Mouse (Mus musculus): Measurements from ENCODE around the gene Gm4756. TPM values are rescaled to one million over a fixed set of nuclear protein-coding genes. Genes with fewer than 3 reads are reported as not detected.
"Not testable (repeated sequence)": the region's sequence is repeated elsewhere in the genome, so short reads cannot be mapped to it uniquely, and the experiment has no call there.

The Gm4756 gene
- polyA plus RNA-seq, 1 experiment from 2014 or later: not detected

DNA sequence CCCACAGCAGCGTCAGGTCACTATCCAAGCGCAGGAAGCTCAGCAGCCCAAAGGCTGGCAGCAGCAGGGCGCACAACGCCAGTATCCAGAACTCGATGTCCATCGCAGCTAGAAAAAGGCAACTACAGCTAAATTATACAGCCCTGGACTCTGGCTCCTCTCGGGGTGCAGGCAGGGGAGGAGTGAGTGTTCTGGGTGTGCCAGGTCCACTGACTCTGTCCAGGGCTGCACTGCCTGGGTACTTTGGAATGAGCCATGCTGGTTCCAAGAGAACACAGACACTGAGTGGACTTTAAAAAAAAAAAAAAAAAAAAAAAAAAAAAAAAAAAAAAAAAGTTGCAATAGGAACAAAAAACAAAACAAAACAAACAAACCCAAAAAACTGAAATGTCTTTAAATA, 20.7 kb downstream of the Gm4756 start:
- no peak overlapping the region for H3K27ac ChIP-seq

DNA sequence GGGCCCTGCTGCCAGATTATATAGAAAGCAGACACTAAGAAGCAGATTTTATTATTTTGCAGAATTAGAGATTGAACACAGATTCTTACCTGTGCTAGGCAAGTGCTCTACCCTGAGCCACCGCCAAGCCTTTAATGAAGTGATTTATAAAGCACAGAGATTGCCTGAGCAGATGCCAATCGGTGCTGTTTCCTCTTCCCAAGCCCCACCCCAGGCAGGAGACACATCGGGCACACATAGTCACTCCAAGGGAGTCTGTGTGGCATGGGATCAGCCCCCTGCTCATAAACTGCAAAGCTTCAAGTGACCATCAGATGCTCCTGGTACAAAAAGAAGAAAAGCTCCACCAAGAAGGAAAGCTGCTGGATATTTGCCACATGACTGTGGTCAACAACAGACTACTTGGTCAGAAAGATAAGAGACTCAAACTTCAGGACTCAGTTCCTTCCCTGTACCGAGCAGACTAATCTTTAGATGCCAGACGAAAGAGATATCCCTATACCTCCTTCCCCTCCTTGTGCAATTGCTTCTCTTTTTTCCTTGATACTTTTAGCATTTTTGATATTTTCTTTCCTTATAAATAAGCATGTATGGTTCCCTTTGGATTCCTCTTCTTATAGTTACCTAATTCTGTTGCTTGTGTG, 26.5 kb downstream of the Gm4756 start:
- no peak overlapping the region for H3K4me2 ChIP-seq
- H3K4me3 ChIP-seq: no peak overlapping the region
- H3K9ac ChIP-seq: no peak overlapping the region
- no peaks in the 10 kb centered on the region for H3K27me3 ChIP-seq
- no peak for ATAC-seq
- no peaks in the 10 kb centered on the region for H3K9me3 ChIP-seq (replicated peaks)
- H3K27ac ChIP-seq: no peak overlapping the region
- no peaks in the 10 kb centered on the region for H3K36me3 ChIP-seq (ENCODE audit: poor library complexity, severe bottlenecking)
- no peaks in the 10 kb centered on the region for H3K4me1 ChIP-seq
- 86% methylated on average over 5 of the region's 5 CpGs for WGBS

More for the DNA sequence above, 20.7 kb downstream of the Gm4756 start:
- 96% methylated on average over 7 of the region's 7 CpGs for WGBS
- no peak for ATAC-seq
- no peaks in the 10 kb centered on the region for H3K27me3 ChIP-seq
- no peak overlapping the region for H3K4me3 ChIP-seq
- no peaks in the 10 kb centered on the region for H3K9me3 ChIP-seq (replicated peaks)
- H3K4me1 ChIP-seq: no peaks in the 10 kb centered on the region
- no peak overlapping the region for H3K9ac ChIP-seq
- no peak overlapping the region for H3K4me2 ChIP-seq
- H3K36me3 ChIP-seq (ENCODE audit: poor library complexity, severe bottlenecking): no peaks in the 10 kb centered on the region

DNA sequence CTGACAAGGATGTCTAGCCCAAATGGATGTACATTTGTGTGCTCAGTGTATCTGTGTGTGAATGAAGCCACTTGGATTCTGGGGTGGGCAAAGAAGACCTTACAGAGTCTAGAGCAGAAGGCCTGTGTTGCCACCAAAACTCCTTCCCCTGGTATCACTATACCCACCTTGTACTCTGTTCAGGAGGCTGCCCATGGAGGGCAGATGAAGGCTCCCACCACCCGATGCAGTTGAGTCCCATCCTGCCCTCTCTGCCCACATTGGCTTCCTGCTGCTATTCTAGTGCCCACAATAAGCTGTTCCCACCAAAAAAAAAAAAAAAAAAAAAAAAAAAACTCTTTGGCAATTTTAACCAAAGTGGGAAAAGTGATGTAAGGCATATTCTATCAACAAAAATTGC, 28.0 kb downstream of the Gm4756 start:
- ATAC-seq: no peak
- H3K4me1 ChIP-seq: no peaks in the 10 kb centered on the region

DNA sequence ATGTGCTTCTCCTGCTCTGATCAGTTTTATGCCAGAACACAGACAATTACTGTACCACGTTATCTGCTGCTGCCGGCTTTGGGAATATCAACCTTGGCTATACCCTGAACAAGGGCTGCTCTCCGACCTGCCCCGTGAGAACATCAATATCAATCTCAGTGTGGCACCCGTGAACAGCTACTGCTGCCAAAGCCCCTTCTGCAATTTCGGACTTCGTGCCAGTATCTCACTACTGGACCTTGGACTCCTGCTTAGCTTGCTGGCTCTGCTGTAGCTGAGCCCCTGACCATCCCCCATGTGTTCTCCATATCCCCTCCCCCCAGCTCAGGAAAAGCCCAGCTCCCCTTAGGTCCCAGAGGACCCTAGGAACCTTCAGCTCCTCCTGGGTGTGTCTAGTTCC, 28.6 kb downstream of the Gm4756 start:
- no peaks in the 10 kb centered on the region for H3K9me3 ChIP-seq (replicated peaks)
- no peaks in the 10 kb centered on the region for H3K4me1 ChIP-seq
- H3K4me2 ChIP-seq: no peak overlapping the region
- no peak overlapping the region for H3K9ac ChIP-seq
- H3K27me3 ChIP-seq: no peaks in the 10 kb centered on the region
- no peak overlapping the region for H3K27ac ChIP-seq
- no peak for ATAC-seq
- H3K36me3 ChIP-seq (ENCODE audit: poor library complexity, severe bottlenecking): no peaks in the 10 kb centered on the region
- WGBS: 93% methylated on average over 7 of the region's 7 CpGs
- H3K4me3 ChIP-seq: no peak overlapping the region

More for the DNA sequence above, 28.0 kb downstream of the Gm4756 start:
- WGBS: 87% methylated on average over 1 of the region's 1 CpGs
- no peak overlapping the region for H3K9ac ChIP-seq
- H3K9me3 ChIP-seq (replicated peaks): no peaks in the 10 kb centered on the region
- H3K27me3 ChIP-seq: no peaks in the 10 kb centered on the region
- H3K4me2 ChIP-seq: no peak overlapping the region
- H3K27ac ChIP-seq: no peak overlapping the region
- H3K36me3 ChIP-seq (ENCODE audit: poor library complexity, severe bottlenecking): no peaks in the 10 kb centered on the region
- no peak overlapping the region for H3K4me3 ChIP-seq

DNA sequence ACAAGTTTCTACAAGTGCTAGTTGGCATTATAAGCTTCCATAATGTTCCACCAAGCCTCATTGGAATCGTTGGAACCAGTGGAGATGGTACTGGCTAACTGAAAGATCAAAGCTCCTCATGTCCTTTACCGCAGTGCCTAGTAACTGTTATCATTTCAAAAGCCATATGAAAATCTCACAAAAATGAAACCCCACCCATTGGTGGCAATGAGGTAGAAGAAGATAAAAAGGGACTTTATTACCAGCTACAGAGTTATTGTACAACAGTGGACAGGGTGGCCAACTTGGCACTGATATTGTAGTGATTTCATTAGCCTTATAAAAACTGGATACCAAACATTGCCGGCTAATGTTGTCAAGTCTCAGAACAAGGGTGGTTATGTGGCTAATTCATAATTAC, 37.4 kb downstream of the Gm4756 start:
- no peaks in the 10 kb centered on the region for H3K4me1 ChIP-seq
- H3K27ac ChIP-seq: no peak overlapping the region
- no peak overlapping the region for H3K9ac ChIP-seq
- no peaks in the 10 kb centered on the region for H3K9me3 ChIP-seq (replicated peaks)
- H3K27me3 ChIP-seq: no peaks in the 10 kb centered on the region
- no peak for ATAC-seq
- no peak overlapping the region for H3K4me2 ChIP-seq
- 94% methylated on average over 3 of the region's 3 CpGs for WGBS
- H3K36me3 ChIP-seq (ENCODE audit: poor library complexity, severe bottlenecking): no peaks in the 10 kb centered on the region
- H3K4me3 ChIP-seq: no peak overlapping the region

DNA sequence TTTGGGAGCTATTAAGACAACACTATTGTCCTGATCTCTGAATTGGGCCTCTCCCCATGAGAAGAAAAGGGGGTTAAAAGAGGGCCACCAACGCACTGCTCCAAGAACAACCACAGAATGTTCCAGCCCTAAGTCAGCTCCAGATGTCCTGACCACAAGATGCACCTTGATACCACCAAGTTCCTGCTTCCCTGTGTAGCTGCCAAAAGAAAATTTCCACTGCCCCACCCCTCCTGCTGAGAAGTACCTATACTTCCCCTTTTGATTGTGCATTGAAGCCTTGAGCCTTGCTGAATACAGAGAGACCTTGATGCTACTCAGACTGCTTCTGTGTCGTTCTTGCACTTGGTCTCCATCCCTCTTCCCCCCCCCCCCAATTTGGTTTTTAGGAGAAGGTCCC, 50.7 kb downstream of the Gm4756 start:
- ATAC-seq; H3K4me1 ChIP-seq; H3K9me3 ChIP-seq (replicated peaks); H3K27me3 ChIP-seq; H3K4me3 ChIP-seq; H3K27ac ChIP-seq; H3K4me2 ChIP-seq; H3K9ac ChIP-seq; H3K36me3 ChIP-seq (ENCODE audit: poor library complexity, severe bottlenecking): not testable (repeated sequence)
- 82% methylated on average over 2 of the region's 2 CpGs for WGBS

DNA sequence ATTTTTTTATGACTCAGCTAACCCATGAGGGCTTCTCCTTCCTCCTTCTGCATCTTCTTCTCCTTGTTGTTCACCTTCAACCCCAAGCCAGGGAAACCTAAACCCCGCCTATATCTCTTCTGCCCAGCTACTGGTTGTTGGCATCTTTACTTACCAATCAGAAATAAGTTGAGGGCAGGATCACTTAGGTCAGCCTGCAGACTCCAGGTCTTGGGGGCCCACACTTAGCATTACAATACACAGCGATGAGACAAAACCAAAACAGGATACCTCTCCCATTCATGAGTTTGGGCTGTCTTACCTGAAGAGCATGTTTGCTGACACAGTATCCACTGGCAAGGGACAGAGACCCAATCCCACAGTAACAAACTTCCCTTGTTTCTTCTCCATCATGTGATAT, 55.5 kb downstream of the Gm4756 start:
- H3K27me3 ChIP-seq: no peaks in the 10 kb centered on the region
- H3K36me3 ChIP-seq (ENCODE audit: poor library complexity, severe bottlenecking): no peaks in the 10 kb centered on the region
- WGBS: 54% methylated on average over 2 of the region's 2 CpGs
- H3K4me2 ChIP-seq: no peak overlapping the region
- H3K9me3 ChIP-seq (replicated peaks): no peaks in the 10 kb centered on the region
- no peak overlapping the region for H3K4me3 ChIP-seq
- H3K4me1 ChIP-seq: no peaks in the 10 kb centered on the region
- no peak overlapping the region for H3K9ac ChIP-seq
- ATAC-seq: no peak
- H3K27ac ChIP-seq: no peak overlapping the region

DNA sequence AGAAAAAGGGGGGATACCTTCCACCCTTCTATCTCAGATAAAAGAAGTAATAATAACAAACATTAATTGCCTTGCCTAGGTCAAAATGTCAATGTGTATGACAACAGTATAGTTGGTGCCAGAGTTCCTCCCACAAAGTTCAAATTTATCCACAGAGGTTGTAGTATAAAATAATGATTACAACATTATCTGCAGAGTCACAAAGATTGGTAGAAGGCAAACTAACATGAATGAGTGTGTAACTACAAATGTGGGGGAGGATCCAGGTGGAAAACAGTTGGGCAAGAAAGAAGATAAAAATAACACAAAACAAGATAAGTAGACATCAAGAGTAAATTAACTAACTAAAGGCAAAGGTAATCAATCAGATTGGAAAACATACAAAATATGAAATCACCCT, 56.5 kb downstream of the Gm4756 start:
- Histone ChIP-seq H3K4me1 (no peaks in the 10 kb centered on the region), H3K27ac (no peak overlapping the region), H3K9me3 (replicated peaks) (no peaks in the 10 kb centered on the region), H3K4me2 (no peak overlapping the region), H3K27me3 (no peaks in the 10 kb centered on the region), H3K36me3 (ENCODE audit: poor library complexity, severe bottlenecking) (no peaks in the 10 kb centered on the region), H3K9ac (no peak overlapping the region), H3K4me3 (no peak overlapping the region)
- ATAC-seq: no peak

DNA sequence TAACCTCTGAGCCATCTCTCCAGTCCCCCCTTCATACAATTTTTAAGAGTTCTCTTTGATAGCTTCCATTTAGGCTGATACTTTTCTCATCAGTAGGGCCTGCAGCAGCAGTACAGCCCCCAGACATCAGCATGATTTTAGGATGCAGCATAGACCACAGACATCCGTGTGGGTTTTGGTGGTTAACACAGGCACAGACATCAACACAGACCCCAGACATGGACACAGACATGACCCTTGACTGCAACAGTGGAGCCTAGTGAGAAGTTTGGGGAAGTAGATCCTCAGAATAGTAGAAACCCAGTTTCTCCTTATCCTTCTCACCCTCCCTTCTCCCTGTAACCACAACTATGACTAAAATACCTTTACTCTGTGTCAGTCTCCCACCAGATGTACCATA, 64.1 kb downstream of the Gm4756 start:
- ATAC-seq: no peak
- Histone ChIP-seq H3K4me2 (no peak overlapping the region), H3K27me3 (no peaks in the 10 kb centered on the region), H3K9me3 (replicated peaks) (no peaks in the 10 kb centered on the region), H3K36me3 (ENCODE audit: poor library complexity, severe bottlenecking) (no peaks in the 10 kb centered on the region), H3K9ac (no peak overlapping the region), H3K4me1 (no peaks in the 10 kb centered on the region), H3K4me3 (no peak overlapping the region), H3K27ac (no peak overlapping the region)
- 94% methylated on average over 1 of the region's 1 CpGs for WGBS

DNA sequence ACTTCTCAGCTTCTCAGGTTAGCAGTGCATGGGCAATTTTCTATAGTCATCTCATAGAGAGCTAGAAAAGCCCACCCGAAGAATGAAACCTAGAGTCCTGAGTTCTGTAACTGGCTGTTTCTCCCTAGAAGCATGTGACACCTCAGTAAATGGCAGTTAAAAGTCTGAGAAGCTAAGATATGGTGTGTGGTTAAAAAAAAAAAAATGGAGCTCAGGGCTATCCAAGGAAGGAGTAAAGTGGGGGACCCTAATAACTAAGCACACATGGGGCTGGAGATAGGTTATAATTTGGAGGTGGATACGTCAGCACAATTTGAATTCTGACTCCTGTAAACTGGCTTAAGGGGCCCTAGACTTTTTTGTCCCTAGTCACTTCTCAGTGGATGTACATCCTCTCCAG, 66.4 kb downstream of the Gm4756 start:
- 95% methylated on average over 2 of the region's 2 CpGs for WGBS
- Histone ChIP-seq H3K4me3 (no peak overlapping the region), H3K27ac (no peak overlapping the region), H3K4me1 (no peaks in the 10 kb centered on the region), H3K27me3 (no peaks in the 10 kb centered on the region), H3K9ac (no peak overlapping the region), H3K36me3 (ENCODE audit: poor library complexity, severe bottlenecking) (peaks cover 8% of the 10 kb centered on the region), H3K4me2 (no peak overlapping the region), H3K9me3 (replicated peaks) (no peaks in the 10 kb centered on the region)
- no peak for ATAC-seq

DNA sequence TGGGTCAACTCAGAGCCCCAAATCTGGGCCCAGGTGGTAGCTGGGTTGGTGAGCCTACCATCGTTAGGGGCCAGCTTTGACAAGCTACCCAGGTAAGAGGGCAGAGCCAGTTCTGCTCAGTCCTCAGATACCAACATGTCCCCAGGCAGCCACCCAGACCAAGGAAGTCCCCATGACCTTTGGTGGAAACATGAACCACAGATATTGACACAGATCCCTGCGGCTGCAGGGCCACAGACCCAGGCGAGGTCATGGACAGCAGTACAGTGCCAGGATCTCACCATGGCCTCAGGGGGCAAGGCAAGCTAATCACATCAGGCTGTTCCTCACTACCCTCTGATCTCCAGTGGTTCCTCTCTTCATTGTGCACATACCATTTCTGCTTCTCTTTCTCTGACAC, 67.4 kb downstream of the Gm4756 start:
- Histone ChIP-seq H3K36me3 (ENCODE audit: poor library complexity, severe bottlenecking) (peaks cover 8% of the 10 kb centered on the region), H3K9ac (no peak overlapping the region), H3K4me3 (no peak overlapping the region), H3K9me3 (replicated peaks) (no peaks in the 10 kb centered on the region), H3K4me1 (no peaks in the 10 kb centered on the region), H3K27me3 (no peaks in the 10 kb centered on the region), H3K27ac (no peak overlapping the region), H3K4me2 (no peak overlapping the region)
- no peak for ATAC-seq
- WGBS: 95% methylated on average over 3 of the region's 3 CpGs

DNA sequence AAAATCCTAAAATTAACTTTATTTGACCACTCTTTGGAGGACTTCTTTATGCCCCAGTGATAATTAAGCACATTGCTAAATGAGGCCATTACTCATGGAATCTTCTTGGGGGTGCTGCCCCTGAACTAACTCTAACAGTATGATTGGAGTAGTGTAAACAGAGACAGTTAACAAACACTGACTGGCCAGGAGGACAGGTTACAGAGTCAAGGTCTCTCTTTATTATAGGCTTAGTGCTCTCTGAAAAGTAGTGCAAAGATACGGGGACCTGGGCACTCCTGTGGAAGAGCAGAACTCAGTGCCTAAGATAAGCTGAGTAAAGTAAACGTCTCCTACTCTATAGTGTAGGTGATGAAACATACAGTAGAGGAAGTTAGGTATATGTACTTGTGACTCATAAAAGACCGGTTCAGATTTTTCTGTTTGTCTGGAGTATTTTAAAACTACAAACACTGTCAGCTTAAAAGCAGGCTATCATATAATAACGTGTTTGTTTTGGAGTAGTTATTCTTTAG, 85.1 kb downstream of the Gm4756 start:
- H3K36me3 ChIP-seq (ENCODE audit: poor library complexity, severe bottlenecking): peaks cover 6% of the 10 kb centered on the region
- H3K4me3 ChIP-seq: no peak overlapping the region
- H3K9ac ChIP-seq: no peak overlapping the region
- 95% methylated on average over 4 of the region's 4 CpGs for WGBS
- no peak overlapping the region for H3K27ac ChIP-seq
- no peak overlapping the region for H3K4me2 ChIP-seq
- no peak for ATAC-seq
- no peaks in the 10 kb centered on the region for H3K9me3 ChIP-seq (replicated peaks)
- H3K4me1 ChIP-seq: no peaks in the 10 kb centered on the region
- no peaks in the 10 kb centered on the region for H3K27me3 ChIP-seq

DNA sequence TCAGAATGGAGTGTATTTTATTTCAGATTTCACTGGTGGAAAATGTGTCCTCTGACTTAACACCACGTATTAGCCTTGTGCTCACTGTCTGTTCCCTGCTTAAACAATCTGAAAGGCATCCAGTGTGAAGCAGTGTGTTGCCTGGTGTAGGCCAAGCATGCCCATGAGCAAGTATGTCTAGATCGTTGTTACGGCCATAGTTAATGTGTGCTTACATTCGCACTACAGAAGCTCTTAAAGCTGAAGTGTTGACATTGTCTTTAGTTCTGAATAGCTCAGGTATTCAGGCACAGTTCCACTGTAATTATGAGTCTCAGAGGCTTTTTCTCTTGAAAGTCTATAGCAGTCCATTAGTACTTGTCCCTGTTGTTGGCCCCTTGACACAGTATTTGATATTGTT, 95.1 kb downstream of the Gm4756 start:
- H3K4me1 ChIP-seq: peaks cover 10% of the 10 kb centered on the region; the same call in 1 of the 2 replicates
- H3K36me3 ChIP-seq (ENCODE audit: poor library complexity, severe bottlenecking): peaks cover 9% of the 10 kb centered on the region; the same call in 1 of the 2 replicates
- no peak for ATAC-seq
- no peaks in the 10 kb centered on the region for H3K9me3 ChIP-seq (replicated peaks)
- H3K27me3 ChIP-seq: no peaks in the 10 kb centered on the region
- WGBS: 48% methylated on average over 4 of the region's 4 CpGs
- H3K9ac ChIP-seq: no peak overlapping the region
- H3K4me3 ChIP-seq: no peak overlapping the region
- H3K4me2 ChIP-seq: no peak overlapping the region
- no peak overlapping the region for H3K27ac ChIP-seq
